Mouse (Mus musculus): ENCODE measurements around the gene Tmem69. TPM values are rescaled to one million over a fixed set of nuclear protein-coding genes. Genes with fewer than 3 reads are reported as not detected.

The Tmem69 gene
- 29.0 and 37.1 TPM in 2 replicates for polyA plus RNA-seq (2015; fragmentation: Nextera tagmentation; extraction: Ambion mirVana)

DNA sequence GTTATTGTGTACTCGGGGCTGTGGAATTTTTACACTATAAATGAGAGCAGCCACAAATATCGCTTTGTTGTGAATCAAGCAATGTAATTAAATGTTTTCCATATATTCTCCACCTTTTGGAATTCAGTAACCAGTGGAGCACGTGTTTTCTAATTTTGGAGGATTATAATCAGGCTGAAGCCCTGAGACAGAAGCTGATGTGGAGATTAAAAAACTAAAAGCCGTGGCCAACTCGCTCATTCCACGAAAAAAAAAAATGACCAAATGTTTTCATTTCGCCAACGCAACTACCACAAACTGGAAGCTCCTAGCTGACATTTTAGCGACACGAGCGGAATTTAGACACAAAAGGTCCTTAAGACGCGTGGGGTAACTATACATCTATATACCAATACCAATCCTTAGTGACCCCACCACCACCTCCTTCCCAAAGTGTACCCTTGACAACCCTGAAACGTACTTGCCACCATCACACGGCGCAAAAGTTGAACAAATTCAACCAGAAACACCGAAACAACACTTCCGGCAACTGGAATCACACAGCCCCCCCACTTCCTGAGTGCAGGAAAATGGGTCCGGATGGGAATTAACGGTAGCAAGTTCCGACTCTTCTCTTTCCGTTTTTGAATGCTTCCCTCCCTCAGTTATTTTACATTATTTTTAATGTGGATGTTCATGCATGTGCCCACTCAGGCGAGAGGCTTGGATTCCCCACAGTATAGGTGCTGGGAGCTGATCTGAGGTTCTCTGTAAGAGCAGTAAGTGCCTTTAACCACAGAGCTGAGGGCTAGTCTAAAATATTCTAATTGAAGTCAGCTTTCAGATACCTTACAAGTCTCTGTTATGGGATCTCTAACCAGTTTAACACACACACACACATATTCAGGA is at the start of gene Tmem69:
Gene Tmem69 (minus strand): TSS at position 524 of the 888 bp plus-strand sequence.
- ATAC-seq (ENCODE audit: low read depth) (no peak), DNase-seq (peak; percentile 69)
- 2% methylated on average over 23 of the region's 23 CpGs for WGBS (ENCODE audit: insufficient replicate concordance)
- Histone ChIP-seq H3K9me3 (replicated peaks) (no peaks in the 10 kb centered on the region), H3K27me3 (no peaks in the 10 kb centered on the region), H3K4me2 (peak within 1 kb of the TSS; percentile 88), H3K9ac (peak within 1 kb of the TSS; percentile 84), H3K36me3 (peaks cover 24% of the 10 kb centered on the region), H3K4me1 (replicated peaks) (peaks cover 27% of the 10 kb centered on the region), H3K4me3 (replicated peaks) (peak within 1 kb of the TSS; percentile 93), H3K27ac (peak within 1 kb of the TSS; percentile 97)

GRCm38 (mm10) chr4:116596978-116597881 is 41.5 kb upstream of the Tmem69 start:
- Histone ChIP-seq H3K9me3 (replicated peaks) (no peaks in the 10 kb centered on the region), H3K4me3 (replicated peaks) (peak overlapping the region; percentile 73), H3K27me3 (no peaks in the 10 kb centered on the region), H3K4me2 (peak overlapping the region; percentile 94), H3K27ac (peak overlapping the region; percentile 76), H3K9ac (peak overlapping the region; percentile 81), H3K4me1 (replicated peaks) (peaks cover 26% of the 10 kb centered on the region), H3K36me3 (peaks cover 46% of the 10 kb centered on the region)
- ATAC-seq (ENCODE audit: low read depth), result peak; percentile 95
- WGBS (ENCODE audit: insufficient replicate concordance), result under 1% methylated on average over 50 of the region's 50 CpGs
- DNase-seq, result peak; percentile 85

- 42% methylated on average over 5 of the region's 5 CpGs for WGBS (ENCODE audit: insufficient replicate concordance)
- peaks cover 46% of the 10 kb centered on the region for H3K36me3 ChIP-seq
- ATAC-seq (ENCODE audit: low read depth), result no peak
Measured at GRCm38 (mm10) chr4:116596379-116596778, 40.6 kb upstream of the Tmem69 start, which contains the start of gene Ccdc17. TSS of gene Ccdc17 (plus strand) at chr4:116596654.

GRCm38 (mm10) chr4:116595793-116596192 is 40.1 kb upstream of the Tmem69 start:
- no peaks in the 10 kb centered on the region for H3K9me3 ChIP-seq (replicated peaks)
- peaks cover 29% of the 10 kb centered on the region for H3K4me1 ChIP-seq (replicated peaks)
- DNase-seq (no peak), ATAC-seq (ENCODE audit: low read depth) (no peak)
- H3K4me2 ChIP-seq, result peak overlapping the region; percentile 2; the same call in 1 of the 2 replicates
- H3K9ac ChIP-seq, result no peak overlapping the region
- H3K4me3 ChIP-seq (replicated peaks), result no peak overlapping the region
- no peak overlapping the region for H3K27ac ChIP-seq
- H3K36me3 ChIP-seq, result peaks cover 47% of the 10 kb centered on the region
- WGBS (ENCODE audit: insufficient replicate concordance), result 76% methylated on average over 8 of the region's 8 CpGs
- no peaks in the 10 kb centered on the region for H3K27me3 ChIP-seq

More at GRCm38 (mm10) chr4:116596379-116596778, 40.6 kb upstream of the Tmem69 start, which contains the start of gene Ccdc17:
- peak within 1 kb of the TSS; percentile 73 for H3K4me3 ChIP-seq (replicated peaks)
- no peak for DNase-seq
- peak within 1 kb of the TSS; percentile 81 for H3K9ac ChIP-seq
- H3K9me3 ChIP-seq (replicated peaks), result no peaks in the 10 kb centered on the region
- no peaks in the 10 kb centered on the region for H3K27me3 ChIP-seq
- peaks cover 29% of the 10 kb centered on the region for H3K4me1 ChIP-seq (replicated peaks)
- H3K4me2 ChIP-seq, result peak within 1 kb of the TSS; percentile 94
- H3K27ac ChIP-seq, result peak within 1 kb of the TSS; percentile 76

DNA sequence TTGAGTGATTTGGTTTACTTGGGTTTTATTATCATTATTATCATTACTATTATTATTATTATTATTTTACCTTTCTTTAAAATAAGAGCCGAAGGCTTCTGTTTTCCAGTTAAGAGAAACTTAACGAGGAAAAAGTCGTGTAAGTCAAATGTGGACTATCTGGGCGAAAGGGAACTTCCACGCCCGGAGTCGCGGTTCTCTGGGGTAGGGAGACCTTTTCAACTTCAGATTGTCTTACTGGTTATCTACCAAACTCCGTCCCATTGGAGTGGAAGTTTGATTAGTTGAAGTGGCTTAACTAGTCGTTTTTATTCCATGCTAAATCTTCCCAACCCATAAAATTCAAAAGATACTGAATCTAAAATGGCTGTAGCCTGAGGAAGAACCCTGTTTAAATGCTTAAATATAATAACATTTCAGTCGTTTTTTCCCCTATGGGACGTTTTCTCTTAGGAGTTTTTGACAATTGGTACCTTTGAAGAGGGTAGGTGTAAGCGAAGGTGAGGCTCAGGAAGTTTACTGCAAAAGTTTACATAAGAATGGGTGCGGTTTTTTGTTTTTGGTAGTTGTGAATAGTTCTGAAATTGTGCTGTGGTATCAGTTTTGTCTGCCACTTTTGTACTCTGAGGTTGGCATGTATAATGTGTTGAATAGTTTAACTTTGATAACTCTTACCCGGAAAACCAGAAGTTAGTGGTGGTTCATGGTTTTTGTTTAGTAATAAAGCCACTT is 2.6 kb upstream of the Tmem69 start:
- Histone ChIP-seq H3K9ac (peak overlapping the region; percentile 94), H3K27me3 (no peaks in the 10 kb centered on the region), H3K27ac (peak overlapping the region; percentile 97), H3K36me3 (peaks cover 21% of the 10 kb centered on the region), H3K4me3 (replicated peaks) (peak overlapping the region; percentile 93), H3K4me1 (replicated peaks) (peaks cover 41% of the 10 kb centered on the region), H3K9me3 (replicated peaks) (no peaks in the 10 kb centered on the region), H3K4me2 (peak overlapping the region; percentile 88)
- WGBS (ENCODE audit: insufficient replicate concordance), result 2% methylated on average over 15 of the region's 15 CpGs
- ATAC-seq (ENCODE audit: low read depth) (no peak), DNase-seq (no peak)

GRCm38 (mm10) chr4:116557306-116558121 is 1.8 kb upstream of the Tmem69 start, which contains the start of gene Gpbp1l1:
TSS of gene Gpbp1l1 (plus strand) at chr4:116557658.
- no peaks in the 10 kb centered on the region for H3K9me3 ChIP-seq (replicated peaks)
- peak; percentile 94 for ATAC-seq (ENCODE audit: low read depth)
- peaks cover 23% of the 10 kb centered on the region for H3K36me3 ChIP-seq
- peaks cover 37% of the 10 kb centered on the region for H3K4me1 ChIP-seq (replicated peaks)
- H3K27ac ChIP-seq, result peak within 1 kb of the TSS; percentile 97
- WGBS (ENCODE audit: insufficient replicate concordance), result under 1% methylated on average over 78 of the region's 78 CpGs
- no peaks in the 10 kb centered on the region for H3K27me3 ChIP-seq
- peak; percentile 97 for DNase-seq
- peak within 1 kb of the TSS; percentile 93 for H3K4me3 ChIP-seq (replicated peaks)
- peak within 1 kb of the TSS; percentile 94 for H3K9ac ChIP-seq
- H3K4me2 ChIP-seq, result peak within 1 kb of the TSS; percentile 88

- H3K9ac ChIP-seq, result peak overlapping the region; percentile 84
- H3K27me3 ChIP-seq, result no peaks in the 10 kb centered on the region
- peak overlapping the region; percentile 93 for H3K4me3 ChIP-seq (replicated peaks)
- H3K27ac ChIP-seq, result peak overlapping the region; percentile 97
- H3K4me2 ChIP-seq, result peak overlapping the region; percentile 88
- WGBS (ENCODE audit: insufficient replicate concordance), result under 1% methylated on average over 28 of the region's 28 CpGs
- H3K4me1 ChIP-seq (replicated peaks), result peaks cover 35% of the 10 kb centered on the region
- no peaks in the 10 kb centered on the region for H3K9me3 ChIP-seq (replicated peaks)
- ATAC-seq (ENCODE audit: low read depth) (peak; percentile 92), DNase-seq (peak; percentile 93)
- H3K36me3 ChIP-seq, result peaks cover 26% of the 10 kb centered on the region
Measured at GRCm38 (mm10) chr4:116556561-116557305, 997 bp upstream of the Tmem69 start.

- Histone ChIP-seq H3K9ac (no peak overlapping the region), H3K36me3 (peaks cover 24% of the 10 kb centered on the region), H3K4me3 (replicated peaks) (no peak overlapping the region), H3K4me1 (replicated peaks) (peaks cover 8% of the 10 kb centered on the region), H3K27me3 (no peaks in the 10 kb centered on the region), H3K27ac (no peak overlapping the region), H3K9me3 (replicated peaks) (no peaks in the 10 kb centered on the region), H3K4me2 (no peak overlapping the region)
- ATAC-seq (ENCODE audit: low read depth) (no peak), DNase-seq (no peak)
- WGBS (ENCODE audit: insufficient replicate concordance), result 76% methylated on average over 3 of the region's 3 CpGs
Measured at GRCm38 (mm10) chr4:116553035-116553434, 2.7 kb downstream of the Tmem69 start.

- Histone ChIP-seq H3K9ac (no peak overlapping the region), H3K27ac (no peak overlapping the region), H3K4me1 (replicated peaks) (peaks cover 8% of the 10 kb centered on the region), H3K4me3 (replicated peaks) (no peak overlapping the region), H3K4me2 (no peak overlapping the region), H3K36me3 (peaks cover 24% of the 10 kb centered on the region), H3K9me3 (replicated peaks) (no peaks in the 10 kb centered on the region), H3K27me3 (no peaks in the 10 kb centered on the region)
- DNase-seq, result no peak
- ATAC-seq (ENCODE audit: low read depth), result 0 out of 2 replicates have a peak, but pooled peaks have one; percentile 36
- WGBS (ENCODE audit: insufficient replicate concordance), result 22% methylated on average over 1 of the region's 1 CpGs
Measured at GRCm38 (mm10) chr4:116550432-116550831, 5.3 kb downstream of the Tmem69 start.
